Mouse (Mus musculus): ENCODE data around the gene Psme1.
A peak's percentile ranks its signal among the peaks of the same experiment; 100 is the strongest.

Gene Psme1

GRCm38 (mm10) chr14:55603633-55604576 is 26.0 kb downstream of the Psme1 start:
- peak; percentile 84 for DNase-seq

DNA sequence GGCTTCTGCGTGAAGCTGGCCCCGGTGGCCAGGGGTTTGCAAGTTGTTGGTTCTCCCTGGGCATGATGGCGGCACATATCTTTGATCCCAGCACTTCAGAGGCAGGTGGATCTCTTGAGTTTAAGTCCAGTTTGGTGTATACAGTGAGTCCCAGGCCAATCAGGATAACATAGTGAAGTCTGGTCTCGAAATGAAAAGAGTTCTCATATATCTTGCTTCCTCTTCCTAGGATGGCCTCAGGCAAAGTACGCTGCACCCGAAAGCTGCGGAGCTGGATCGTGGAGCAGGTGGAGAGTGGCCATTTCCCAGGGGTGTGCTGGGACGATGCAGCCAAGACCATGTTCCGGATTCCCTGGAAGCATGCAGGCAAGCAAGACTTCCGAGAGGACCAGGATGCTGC is 26.9 kb downstream of the Psme1 start:
- no peak for DNase-seq

GRCm38 (mm10) chr14:55605743-55606459 is 28.0 kb downstream of the Psme1 start:
- no peak for DNase-seq

- DNase-seq: no peak
Observed at GRCm38 (mm10) chr14:55608339-55608738, 30.4 kb downstream of the Psme1 start.

GRCm38 (mm10) chr14:55613346-55613745 is 35.4 kb downstream of the Psme1 start:
- no peak for DNase-seq

- DNase-seq: no peak
Observed at GRCm38 (mm10) chr14:55614565-55615178, 36.7 kb downstream of the Psme1 start.

- no peak for DNase-seq
Observed at GRCm38 (mm10) chr14:55615876-55616275, 38.0 kb downstream of the Psme1 start.

DNA sequence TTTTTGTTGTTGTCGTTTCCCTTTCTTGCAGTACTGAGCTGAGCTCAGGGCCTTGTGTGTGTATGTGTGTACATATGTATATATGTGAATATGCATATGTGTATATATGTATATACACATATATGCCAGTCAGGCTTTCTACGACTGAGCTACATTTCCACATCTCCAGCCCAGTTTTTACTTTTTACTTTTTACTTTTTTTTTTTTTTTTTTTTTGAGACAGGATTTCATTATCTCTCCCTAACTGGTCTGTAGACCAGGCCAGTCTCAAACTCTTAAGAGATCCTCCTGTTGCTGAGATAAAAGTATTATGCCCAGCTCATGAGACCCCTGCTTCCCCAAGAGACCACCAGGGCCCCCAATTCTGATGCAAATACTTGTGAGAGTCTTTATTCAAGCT is 38.9 kb downstream of the Psme1 start:
- DNase-seq: no peak

DNA sequence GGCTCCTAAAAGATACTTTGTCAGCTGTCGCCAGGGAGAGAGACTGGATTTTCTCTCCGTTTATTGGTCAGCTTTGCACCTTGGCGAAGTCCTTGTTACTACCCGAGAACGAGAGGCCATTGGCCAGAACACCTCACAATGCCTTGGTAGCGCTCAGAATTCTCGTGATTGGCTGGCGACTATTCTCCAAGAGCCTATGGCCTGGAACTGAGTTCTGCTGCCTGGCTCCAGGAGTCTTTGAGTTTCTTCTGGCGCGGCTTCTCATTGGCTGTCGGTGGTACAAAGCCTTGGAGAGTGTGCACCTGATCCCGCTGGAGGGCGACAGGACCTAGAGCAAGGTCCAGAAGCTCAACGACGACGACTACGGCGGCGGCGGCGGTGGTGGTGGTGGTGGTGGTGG is 39.9 kb downstream of the Psme1 start, which contains the start of gene Rec8:
TSS of gene Rec8 (plus strand) at position 216 of the 400 bp plus-strand sequence.
- DNase-seq: no peak

DNA sequence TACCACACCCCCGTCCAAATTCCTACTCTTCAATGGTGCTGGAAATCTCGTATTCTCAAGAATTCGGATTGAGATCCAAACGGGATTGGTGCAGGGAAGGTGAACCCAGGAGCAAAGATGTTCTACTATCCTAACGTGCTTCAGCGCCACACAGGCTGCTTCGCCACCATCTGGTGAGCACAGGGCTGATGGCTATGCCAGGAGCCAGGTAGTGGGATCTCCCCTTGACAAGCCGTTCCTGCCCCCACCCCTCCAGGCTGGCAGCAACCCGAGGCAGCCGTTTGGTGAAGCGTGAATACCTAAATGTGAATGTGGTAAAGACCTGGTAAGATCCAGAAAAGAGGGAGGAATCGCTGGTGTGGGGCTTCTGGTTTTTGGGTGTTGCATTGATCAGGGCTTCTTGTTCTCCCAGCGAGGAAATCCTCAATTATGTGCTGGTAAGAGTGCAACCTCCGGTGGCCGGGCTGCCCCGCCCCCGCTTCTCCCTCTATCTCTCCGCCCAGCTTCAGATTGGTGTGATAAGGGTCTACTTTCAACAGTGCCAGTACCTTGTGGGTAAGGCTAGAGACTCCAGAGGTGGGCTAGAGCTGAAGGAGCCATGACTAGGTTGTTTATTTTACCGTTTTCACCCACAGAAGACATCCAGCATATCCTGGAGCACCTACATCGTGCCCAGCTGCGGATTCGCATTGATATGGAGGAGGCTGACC is 40.7 kb downstream of the Psme1 start:
- no peak for DNase-seq

GRCm38 (mm10) chr14:55628077-55628827 is 50.3 kb downstream of the Psme1 start:
- no peak for DNase-seq

DNA sequence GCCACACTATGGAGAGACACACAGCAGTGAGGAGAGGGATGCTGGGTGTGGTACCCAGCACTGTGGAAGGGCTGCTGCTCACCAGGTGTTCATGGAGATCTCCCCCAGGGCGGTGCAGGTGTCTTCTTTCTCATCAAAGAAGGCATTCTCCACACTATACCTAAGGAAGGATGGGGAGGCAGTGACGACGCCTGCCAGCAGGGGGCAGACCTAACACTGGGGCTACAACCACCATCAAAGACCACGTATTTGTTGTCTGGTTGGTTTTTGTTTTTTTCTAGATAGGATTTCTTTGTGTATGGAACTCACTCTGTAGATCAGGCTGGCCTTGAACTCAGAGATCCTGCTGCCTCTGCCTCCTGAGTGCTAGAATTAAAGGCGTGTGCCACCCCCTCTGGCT is 51.4 kb downstream of the Psme1 start:
- DNase-seq: no peak
